In the genomic region with DNA sequence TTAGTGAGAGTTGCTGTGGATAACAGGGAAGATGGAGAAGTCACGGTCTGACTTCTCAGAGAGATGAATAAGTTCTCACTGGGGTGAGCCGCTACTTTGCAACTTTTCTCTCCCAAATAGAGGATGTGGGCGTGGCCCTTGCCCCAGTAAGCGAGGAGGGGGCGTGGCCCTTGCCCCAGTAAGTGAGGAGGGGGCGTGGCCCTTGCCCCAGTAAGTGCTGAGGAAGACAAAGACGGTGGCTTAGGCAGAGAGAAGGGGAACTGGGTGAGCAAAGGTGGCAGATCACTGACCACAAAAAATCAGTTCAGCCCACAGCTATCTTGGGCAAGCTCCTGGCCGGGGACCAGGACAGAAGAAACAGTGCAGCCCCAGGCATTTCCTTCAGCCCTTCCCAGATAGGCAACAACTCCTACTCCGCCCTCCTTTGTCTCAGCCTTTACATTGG, we compare ENCODE assay signal across 8 mouse cellular contexts. TPM values are rescaled to one million over a fixed set of nuclear protein-coding genes. Genes with fewer than 3 reads are reported as not detected.
DNase-seq lines count a peak whose midpoint lies in the region; ATAC-seq and TF ChIP-seq lines count a peak whose summit lies in the region.

No protein-coding gene starts in this region.

- H3K27ac ChIP-seq in embryonic facial prominence, embryonic 11.5 days (replicated peaks; ENCODE audit: low read depth, low read length): no peak overlapping the region
- H3K27ac ChIP-seq in heart, embryonic 14.5 days (replicated peaks in 1 of 2; ENCODE audit: control insufficient read depth in 1 of 2, insufficient read depth in 1 of 2, low read depth in 2 of 2, low read length in 2 of 2): peak overlapping the region; percentile 77 to 84
- H3K27ac ChIP-seq in kidney, embryonic 16.5 days (ENCODE audit: low read length): peak overlapping the region; percentile 61; the same call in 1 of the 2 replicates
- H3K27ac ChIP-seq in neural tube, embryonic 12.5 days: no peak overlapping the region
- peak overlapping the region; percentile 69; the same call in 1 of the 2 replicates for H3K27ac ChIP-seq in thymus, adult 2 months (ENCODE audit: control insufficient read depth, insufficient read depth, low read length)

- no peaks in the 10 kb centered on the region for H3K9me3 ChIP-seq in embryonic facial prominence, embryonic 11.5 days (replicated peaks; ENCODE audit: control insufficient read depth, low read length)
- no peaks in the 10 kb centered on the region for H3K9me3 ChIP-seq in heart, embryonic 14.5 days (ENCODE audit: control insufficient read depth, low read length)
- H3K9me3 ChIP-seq in kidney, embryonic 16.5 days (ENCODE audit: low read length): no peaks in the 10 kb centered on the region
- H3K9me3 ChIP-seq in neural tube, embryonic 12.5 days: no peaks in the 10 kb centered on the region

- H3K4me1 ChIP-seq in embryonic facial prominence, embryonic 11.5 days (ENCODE audit: control insufficient read depth, insufficient read depth, low read length): no peaks in the 10 kb centered on the region
- H3K4me1 ChIP-seq in heart, embryonic 14.5 days (ENCODE audit: control insufficient read depth in 2 of 2, insufficient read depth in 2 of 2, low read length in 2 of 2): peaks cover 16 to 24% of the 10 kb centered on the region in 2 experiments
- H3K4me1 ChIP-seq in kidney, embryonic 16.5 days (ENCODE audit: insufficient read depth, low read length): peaks cover 20% of the 10 kb centered on the region
- peaks cover 12% of the 10 kb centered on the region for H3K4me1 ChIP-seq in lung, adult 2 months (ENCODE audit: control insufficient read depth, insufficient read depth, low read length)
- H3K4me1 ChIP-seq in neural tube, embryonic 12.5 days: peaks cover 14% of the 10 kb centered on the region
- peaks cover 28% of the 10 kb centered on the region for H3K4me1 ChIP-seq in thymus, adult 2 months (replicated peaks; ENCODE audit: control insufficient read depth, insufficient read depth, low read length)

- no peak overlapping the region for H3K4me3 ChIP-seq in embryonic facial prominence, embryonic 11.5 days (ENCODE audit: low read depth, low read length)
- peak overlapping the region; percentile 21 to 26 for H3K4me3 ChIP-seq in heart, embryonic 14.5 days (ENCODE audit: control insufficient read depth in 1 of 2, insufficient read depth in 1 of 2, low read depth in 1 of 2, low read length in 2 of 2)
- H3K4me3 ChIP-seq in kidney, embryonic 16.5 days (ENCODE audit: low read length): peak overlapping the region; percentile 4; the same call in 1 of the 2 replicates
- H3K4me3 ChIP-seq in lung, adult 2 months (replicated peaks; ENCODE audit: extremely low read depth, low read depth, low read length): no peak overlapping the region
- no peak overlapping the region for H3K4me3 ChIP-seq in neural tube, embryonic 12.5 days
- H3K4me3 ChIP-seq in thymus, adult 2 months (ENCODE audit: control insufficient read depth, insufficient read depth, low read length): no peak overlapping the region

- no peak; the same call in 1 of the 2 replicates for ATAC-seq in embryonic facial prominence, embryonic 11.5 days (replicated peaks; ENCODE audit: insufficient number of reproducible peaks, low FRiP score, low TSS enrichment, low read depth)
- ATAC-seq in heart, embryonic 14.5 days (ENCODE audit: insufficient number of reproducible peaks, insufficient read depth, low FRiP score, low read depth): peak; percentile 57; the same call in 1 of the 2 replicates
- ATAC-seq in kidney, embryonic 16.5 days (ENCODE audit: low FRiP score, low TSS enrichment): peak; percentile 80; the same call in 1 of the 2 replicates
- peak; percentile 61 for ATAC-seq in neural tube, embryonic 12.5 days (ENCODE audit: low FRiP score, low read depth)

- H3K36me3 ChIP-seq in embryonic facial prominence, embryonic 11.5 days (replicated peaks; ENCODE audit: control insufficient read depth, insufficient read depth, low read depth, low read length): no peaks in the 10 kb centered on the region
- H3K36me3 ChIP-seq in heart, embryonic 14.5 days (ENCODE audit: control insufficient read depth, insufficient read depth, low read length): no peaks in the 10 kb centered on the region
- H3K36me3 ChIP-seq in kidney, embryonic 16.5 days (ENCODE audit: insufficient read depth, low read length): no peaks in the 10 kb centered on the region
- no peaks in the 10 kb centered on the region for H3K36me3 ChIP-seq in neural tube, embryonic 12.5 days
- no peaks in the 10 kb centered on the region for H3K36me3 ChIP-seq in thymus, adult 2 months (ENCODE audit: control insufficient read depth, insufficient read depth, low read length)

- H3K4me2 ChIP-seq in embryonic facial prominence, embryonic 11.5 days (ENCODE audit: low read depth, low read length): no peak overlapping the region; the same call in 1 of the 2 replicates
- peak overlapping the region; percentile 65 for H3K4me2 ChIP-seq in heart, embryonic 14.5 days (ENCODE audit: low read length)
- H3K4me2 ChIP-seq in kidney, embryonic 16.5 days (replicated peaks; ENCODE audit: low read depth, low read length): peak overlapping the region; percentile 40
- peak overlapping the region; percentile 52 for H3K4me2 ChIP-seq in neural tube, embryonic 12.5 days (replicated peaks)

- TF ChIP-seq POLR2A in lung, adult 2 months (IDR thresholded peaks at IDR 0.05; ENCODE audit: borderline replicate concordance, extremely low read depth, low read depth, low read length): no peak
- TF ChIP-seq POLR2A in thymus, adult 2 months (IDR thresholded peaks at IDR 0.05; ENCODE audit: control insufficient read depth, extremely low read depth, insufficient read depth, low read length, poor library complexity): no peak

- no peak overlapping the region for H3K9ac ChIP-seq in embryonic facial prominence, embryonic 11.5 days (replicated peaks; ENCODE audit: low read length)
- peak overlapping the region; percentile 50 for H3K9ac ChIP-seq in heart, embryonic 14.5 days (ENCODE audit: low read length)
- no peak overlapping the region for H3K9ac ChIP-seq in kidney, embryonic 16.5 days (replicated peaks; ENCODE audit: low read length)
- no peak overlapping the region for H3K9ac ChIP-seq in neural tube, embryonic 12.5 days

- DNase-seq in layer of hippocampus, adult 11-12 months (ENCODE audit: low spot score): peak; percentile 67
- no peak for DNase-seq in layer of hippocampus, postnatal 25 days (ENCODE audit: extremely low spot score in 1 of 2, low spot score in 1 of 2)
- DNase-seq in embryonic facial prominence, embryonic 11.5 days (ENCODE audit: low spot score): peak; percentile 76
- DNase-seq in lung, adult 2 months: peak; percentile 60
- DNase-seq in thymus, adult 2 months: peak; percentile 93

- H3K27me3 ChIP-seq in embryonic facial prominence, embryonic 11.5 days (ENCODE audit: control insufficient read depth, insufficient read depth, low read length): no peaks in the 10 kb centered on the region
- no peaks in the 10 kb centered on the region for H3K27me3 ChIP-seq in heart, embryonic 14.5 days (ENCODE audit: control insufficient read depth, insufficient read depth, low read length)
- H3K27me3 ChIP-seq in kidney, embryonic 16.5 days (ENCODE audit: insufficient read depth, low read length): no peaks in the 10 kb centered on the region
- no peaks in the 10 kb centered on the region for H3K27me3 ChIP-seq in neural tube, embryonic 12.5 days (replicated peaks)
- H3K27me3 ChIP-seq in thymus, adult 2 months (ENCODE audit: control insufficient read depth, insufficient read depth, low read length): no peaks in the 10 kb centered on the region

- 27% methylated on average over 9 of the region's 9 CpGs for WGBS in embryonic facial prominence, embryonic 11.5 days
- WGBS in heart, embryonic 14.5 days: 16% methylated on average over 9 of the region's 9 CpGs
- 24% methylated on average over 9 of the region's 9 CpGs for WGBS in kidney, embryonic 16.5 days
- 13% methylated on average over 9 of the region's 9 CpGs for WGBS in lung, adult 2 months
- 15% methylated on average over 9 of the region's 9 CpGs for WGBS in neural tube, embryonic 12.5 days
- WGBS in thymus, adult 2 months: 14% methylated on average over 9 of the region's 9 CpGs

- TF ChIP-seq CTCF in lung, adult 2 months (IDR thresholded peaks at IDR 0.05; ENCODE audit: insufficient read depth, low read length): no peak
- no peak for TF ChIP-seq CTCF in thymus, adult 2 months (IDR thresholded peaks at IDR 0.05; ENCODE audit: borderline replicate concordance, control insufficient read depth, extremely low read depth, insufficient read depth, low read length, poor library complexity)

RNA-seq across cellular contexts. Expression of a gene that starts 23.9 kb away (rescaled TPM):
- 10 to 100 TPM; 74.7 to 86.3 TPM for total RNA-seq in layer of hippocampus, postnatal 25 days (2021)
- polyA plus RNA-seq in embryonic facial prominence, embryonic 11.5 days (2014; fragmentation: Nextera tagmentation; extraction: Ambion mirVana): 25.8 and 33.0 TPM in 2 replicates
- polyA plus RNA-seq in heart, embryonic 14.5 days (2014; fragmentation: Nextera tagmentation; extraction: Ambion mirVana): 57.6 and 60.6 TPM in 2 replicates
- polyA plus RNA-seq in kidney, embryonic 16.5 days (2015; fragmentation: Nextera tagmentation; extraction: Ambion mirVana): 40.3 and 41.9 TPM in 2 replicates
- polyA plus RNA-seq in lung, adult 2 months (2012; rRNA removed): 45.4 and 60.5 TPM in 2 replicates
- 33.6 and 36.4 TPM in 2 replicates for polyA plus RNA-seq in neural tube, embryonic 12.5 days (2016; fragmentation: Nextera tagmentation; extraction: Ambion mirVana)
- 38.1 and 45.8 TPM in 2 replicates for polyA plus RNA-seq in thymus, adult 2 months (2012; rRNA removed)

Comparison
In these comparisons a context has a peak if more than half of its experiments do, and no peak if none do; other contexts are left out.
1. DNase-seq: peak in layer of hippocampus, adult 11-12 months (single experiment), embryonic facial prominence, embryonic 11.5 days (single experiment), lung, adult 2 months (single experiment) and thymus, adult 2 months (single experiment); none in layer of hippocampus, postnatal 25 days (0 of 2).
2. H3K27ac ChIP-seq: peak in heart, embryonic 14.5 days (2 of 2), kidney, embryonic 16.5 days (single experiment) and thymus, adult 2 months (single experiment); none in embryonic facial prominence, embryonic 11.5 days (single experiment) and neural tube, embryonic 12.5 days (single experiment).
3. H3K4me3 ChIP-seq: peak in heart, embryonic 14.5 days (2 of 2) and kidney, embryonic 16.5 days (single experiment); none in embryonic facial prominence, embryonic 11.5 days (single experiment), lung, adult 2 months (single experiment), neural tube, embryonic 12.5 days (single experiment) and thymus, adult 2 months (single experiment).